Mouse (Mus musculus): Measurements from ENCODE around the gene Lrrc46.

DNA sequence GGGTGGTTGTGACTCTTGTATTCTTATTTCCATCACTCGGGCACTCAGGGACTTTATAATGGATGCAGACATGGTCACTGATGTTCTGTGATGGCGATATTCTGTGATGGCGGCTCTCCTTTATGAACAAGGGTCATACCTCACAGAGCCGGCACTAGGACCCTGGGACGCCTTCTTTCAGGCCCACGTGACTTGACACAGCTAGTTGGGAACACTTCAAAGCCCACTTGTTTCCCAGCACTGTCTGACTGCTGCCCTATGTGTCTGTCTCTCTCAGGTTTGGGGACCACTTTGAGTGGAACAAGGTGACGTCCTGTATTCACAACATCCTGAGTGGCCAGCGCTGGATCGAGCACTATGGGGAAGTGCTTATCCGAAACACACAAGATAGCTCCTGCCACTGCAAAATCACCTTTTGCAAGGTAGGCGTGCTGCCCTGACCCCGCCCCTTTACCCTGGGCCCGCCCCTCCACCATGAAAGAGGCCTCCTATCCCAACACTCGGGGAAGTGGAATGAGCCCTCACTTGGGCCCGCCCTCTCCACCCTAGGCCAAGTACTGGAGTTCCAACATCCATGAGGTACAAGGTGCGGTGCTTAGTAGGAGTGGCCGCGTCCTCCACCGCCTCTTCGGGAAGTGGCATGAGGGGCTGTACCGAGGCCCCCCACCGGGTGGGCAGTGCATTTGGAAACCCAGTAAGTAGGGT is 25.6 kb upstream of the Lrrc46 start:
- TF ChIP-seq CTCF (IDR thresholded peaks at IDR 0.05; ENCODE audit: low read depth) = no peak
- no peak for TF ChIP-seq EP300 (IDR thresholded peaks at IDR 0.05; ENCODE audit: low read depth)

Measured in heart, postnatal 0 days (tissue).